Mouse (Mus musculus) erythroblast, embryonic 14.5 days (primary cell): ENCODE results near the gene Ube4b.

ENCODE experiments used
- GATA1 ChIP-seq: IDR thresholded peaks from 2 replicates; pipeline ENCODE4 v1.6.1; 2012; ENCODE audit warnings: low read length, inconsistent platforms, mixed read lengths
- TAL1 ChIP-seq: IDR thresholded peaks from 3 replicates; pipeline ENCODE4 v1.6.1; 2012; ENCODE audit warnings: low read length, inconsistent platforms, mixed read lengths

- no peak for TF ChIP-seq TAL1
- TF ChIP-seq GATA1 = no peak
Observed at GRCm38 (mm10) chr4:149415651-149416169, 10.8 kb downstream of the Ube4b start.
